Mouse (Mus musculus) erythroblast, embryonic 14.5 days (primary cell): ENCODE measurements around the gene Prr23a3.

Experiments
- GATA1 ChIP-seq: IDR thresholded peaks from 2 replicates; pipeline ENCODE4 v1.6.1; 2012; ENCODE audit warnings: low read length, inconsistent platforms, mixed read lengths
- TAL1 ChIP-seq: IDR thresholded peaks from 3 replicates; pipeline ENCODE4 v1.6.1; 2012; ENCODE audit warnings: low read length, inconsistent platforms, mixed read lengths

DNA sequence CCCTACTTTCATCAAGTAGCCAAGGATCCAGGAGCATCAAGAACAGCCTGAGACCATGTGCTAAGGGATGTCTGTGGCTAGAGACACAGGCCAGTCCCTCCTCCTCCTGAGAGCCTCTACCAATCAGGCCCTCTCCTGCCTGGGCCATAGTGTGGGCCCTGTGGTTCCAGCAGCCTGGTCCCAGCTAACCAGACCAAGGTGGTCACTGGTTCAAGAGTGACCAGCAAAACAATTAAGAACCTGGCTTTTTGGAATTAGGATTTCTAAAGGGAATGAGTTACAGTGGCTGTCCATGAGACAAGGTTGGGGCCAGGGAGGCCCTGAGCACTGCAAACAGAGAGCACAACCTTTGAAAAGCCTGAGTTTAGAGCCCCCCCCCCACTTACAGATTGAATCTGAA lies 43.5 kb upstream of the Prr23a3 start:
- TF ChIP-seq GATA1 (no peak), TAL1 (no peak)
